15 mouse cellular contexts compared by ENCODE assay signal in the genomic region with DNA sequence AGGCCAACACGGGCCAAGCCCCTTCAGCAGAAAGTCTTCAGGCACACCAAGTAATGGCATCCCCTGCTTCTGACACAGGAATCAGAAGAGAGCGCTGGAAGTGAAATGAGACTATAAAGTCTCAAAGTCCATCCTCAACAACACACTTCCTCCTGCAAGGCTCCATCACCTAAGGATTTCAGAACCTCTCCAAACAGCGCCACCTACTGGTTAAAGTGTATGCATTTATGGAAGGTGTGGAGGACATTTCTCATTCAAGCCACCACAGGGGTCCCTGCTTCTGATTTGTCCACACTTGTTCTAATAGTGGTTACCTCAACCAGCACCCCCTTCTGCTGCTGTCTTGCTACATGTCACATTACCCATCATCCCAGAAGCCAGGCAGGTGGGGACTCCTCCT. TPM values are rescaled to one million over a fixed set of nuclear protein-coding genes. Genes with fewer than 3 reads are reported as not detected.
DNase-seq lines count a peak whose midpoint lies in the region; ATAC-seq and TF ChIP-seq lines count a peak whose summit lies in the region.
"Had no signal": no experiment of that assay in that cellular context is flagged by ENCODE, and none has a peak within 500 bp of the region (broad histone marks: within the 10 kb centered on the region; RNA-seq: fewer than 3 reads in every experiment).

No protein-coding gene starts in this region.

- peak; percentile 19 for DNase-seq in embryo, embryonic 10 days (ENCODE audit: low spot score)
- no peak for DNase-seq in embryo, embryonic 9.5 days (ENCODE audit: extremely low spot score)
- no peak for DNase-seq in layer of hippocampus, adult 2 months (ENCODE audit: low spot score in 2 of 2)
- DNase-seq in layer of hippocampus, adult 11-12 months (ENCODE audit: low spot score), result no peak
- no peak for DNase-seq in ES-E14 (ENCODE audit: low read depth, low spot score)
- DNase-seq in spleen, postnatal 4 days (ENCODE audit: low spot score in 2 of 2), result no peak
- DNase-seq: B cell, adult 2 months; heart, adult 18-20 months; kidney, postnatal 10 days had no signal

- H3K27ac ChIP-seq in layer of hippocampus, adult 2 months, result no peak overlapping the region
- H3K27ac ChIP-seq in ES-E14 (ENCODE audit: insufficient read depth, low read depth, low read length, poor library complexity, severe bottlenecking), result no peak overlapping the region
- no peak overlapping the region for H3K27ac ChIP-seq in cortical plate, adult 2 months (ENCODE audit: insufficient read depth, low read length)
- H3K27ac ChIP-seq: embryonic facial prominence, embryonic 15.5 days; hindbrain, embryonic 10.5 days; liver, embryonic 15.5 days had no signal

- H3K4me1 ChIP-seq in ES-E14 (ENCODE audit: control insufficient read depth in 2 of 2, insufficient read depth in 2 of 2, low read length in 2 of 2, poor library complexity in 1 of 2), result no peaks in the 10 kb centered on the region
- no peaks in the 10 kb centered on the region for H3K4me1 ChIP-seq in cortical plate, adult 2 months (ENCODE audit: control insufficient read depth, insufficient read depth, low read length)
- H3K4me1 ChIP-seq: liver, embryonic 15.5 days had no signal

- no peak for ATAC-seq in megakaryocyte progenitor cell, adult 5-6 weeks (replicated peaks; ENCODE audit: poor library complexity)

- no peaks in the 10 kb centered on the region for H3K36me3 ChIP-seq in ES-E14 (ENCODE audit: control insufficient read depth, insufficient read depth, low read length, poor library complexity, severe bottlenecking)
- H3K36me3 ChIP-seq: embryonic facial prominence, embryonic 15.5 days; hindbrain, embryonic 10.5 days; liver, embryonic 15.5 days had no signal

- TF ChIP-seq POLR2A in cortical plate, adult 2 months (IDR thresholded peaks at IDR 0.05; ENCODE audit: extremely low read depth, insufficient read depth, low read length), result no peak

- in situ Hi-C loops in ES-E14 (cut with MboI; ENCODE audit: low sequenced_read_pairs in 2 of 2, unreplicated experiment in 2 of 2), result no loop called here

- no peak overlapping the region for H3K4me3 ChIP-seq in layer of hippocampus, adult 2 months
- H3K4me3 ChIP-seq in ES-E14 (ENCODE audit: insufficient read depth in 1 of 2, low read depth in 1 of 2, low read length in 2 of 2, poor library complexity in 1 of 2, severe bottlenecking in 1 of 2), result no peak overlapping the region
- no peak overlapping the region for H3K4me3 ChIP-seq in cortical plate, adult 2 months (ENCODE audit: insufficient read depth, low read length)
- H3K4me3 ChIP-seq: embryonic facial prominence, embryonic 15.5 days; hindbrain, embryonic 10.5 days; liver, embryonic 15.5 days had no signal

- TF ChIP-seq CTCF in layer of hippocampus, adult 2 months (conservative IDR thresholded peaks at IDR 0.05), result peak; percentile 68
- 0 out of 2 replicates have a peak, but pooled peaks have one; percentile 6 for TF ChIP-seq CTCF in cortical plate, adult 2 months (IDR thresholded peaks at IDR 0.05; ENCODE audit: extremely low read depth, insufficient read depth, low read length)

- H3K9me3 ChIP-seq in ES-E14 (ENCODE audit: control insufficient read depth, insufficient read depth, low read depth, low read length), result no peaks in the 10 kb centered on the region
- H3K9me3 ChIP-seq: embryonic facial prominence, embryonic 15.5 days; hindbrain, embryonic 10.5 days; liver, embryonic 15.5 days had no signal

- no peak overlapping the region for H3K9ac ChIP-seq in ES-E14 (ENCODE audit: insufficient read depth, low read depth, low read length, poor library complexity, severe bottlenecking)
- H3K9ac ChIP-seq: embryonic facial prominence, embryonic 15.5 days; liver, embryonic 15.5 days had no signal

TF ChIP-seq in ES-E14, 5 proteins besides CTCF, POLR2A, EP300 and RAD21:
- TF ChIP-seq HCFC1 (IDR thresholded peaks at IDR 0.05; ENCODE audit: borderline replicate concordance, insufficient read depth, low read length), result no peak
- TF ChIP-seq ZC3H11A (IDR thresholded peaks at IDR 0.05; ENCODE audit: borderline replicate concordance, low read depth, low read length), result peak; percentile 14; the same call in 1 of the 2 replicates
- TF ChIP-seq CHD2 (IDR thresholded peaks at IDR 0.05; ENCODE audit: low read depth, low read length), result no peak
- no peak for TF ChIP-seq MAFK (IDR thresholded peaks at IDR 0.05; ENCODE audit: insufficient read depth, low read depth, low read length)

RNA-seq across cellular contexts. Expression of a gene that starts 10.8 kb away (rescaled TPM):
- total RNA-seq in layer of hippocampus, adult 2 months (2021), result not detected
- 4.3 and 6.1 TPM in 2 replicates for total RNA-seq in ES-E14 (2012; rRNA removed)
- 0.28 and 0.48 TPM in 2 replicates for polyA plus RNA-seq in cortical plate, adult 2 months (2012; rRNA removed)
- total RNA-seq in megakaryocyte progenitor cell, adult 5-6 weeks (2015), result not detected in 2 replicates
- not detected in 2 replicates for total RNA-seq in megakaryocyte progenitor cell, adult 5-6 weeks (2017)
- total RNA-seq: megakaryocyte-erythroid progenitor cell, adult 5-6 weeks had no signal

RNA-seq across cellular contexts. Expression of a gene that starts 38.6 kb away (rescaled TPM):
- total RNA-seq in layer of hippocampus, adult 2 months (2021), result 1 to 10 TPM; 8.4 to 8.5 TPM
- 14.9 and 15.1 TPM in 2 replicates for total RNA-seq in ES-E14 (2012; rRNA removed)
- polyA plus RNA-seq in cortical plate, adult 2 months (2012; rRNA removed), result 6.1 and 6.7 TPM in 2 replicates
- total RNA-seq in megakaryocyte progenitor cell, adult 5-6 weeks (2015), result 6.2 and 8.4 TPM in 2 replicates
- total RNA-seq in megakaryocyte progenitor cell, adult 5-6 weeks (2017), result 6.3 and 7.5 TPM in 2 replicates

RNA-seq across cellular contexts. Expression of a gene that starts 46.6 kb away (rescaled TPM):
- total RNA-seq in layer of hippocampus, adult 2 months (2021), result 10 to 100 TPM; 24.6 to 34.6 TPM
- total RNA-seq in ES-E14 (2012; rRNA removed), result 7.2 and 9.1 TPM in 2 replicates
- polyA plus RNA-seq in cortical plate, adult 2 months (2012; rRNA removed), result 30.5 and 31.5 TPM in 2 replicates
- 19.0 and 24.9 TPM in 2 replicates for total RNA-seq in megakaryocyte progenitor cell, adult 5-6 weeks (2015)
- 26.7 and 29.6 TPM in 2 replicates for total RNA-seq in megakaryocyte progenitor cell, adult 5-6 weeks (2017)
